Mouse (Mus musculus): ENCODE measurements at regions not wholly inside any gene's neighbourhood (a gene's known extent, or its start where the extent isn't known, plus 50 kb on each side); places are given as distances from the start of the nearest gene placed in this dataset.

DNA sequence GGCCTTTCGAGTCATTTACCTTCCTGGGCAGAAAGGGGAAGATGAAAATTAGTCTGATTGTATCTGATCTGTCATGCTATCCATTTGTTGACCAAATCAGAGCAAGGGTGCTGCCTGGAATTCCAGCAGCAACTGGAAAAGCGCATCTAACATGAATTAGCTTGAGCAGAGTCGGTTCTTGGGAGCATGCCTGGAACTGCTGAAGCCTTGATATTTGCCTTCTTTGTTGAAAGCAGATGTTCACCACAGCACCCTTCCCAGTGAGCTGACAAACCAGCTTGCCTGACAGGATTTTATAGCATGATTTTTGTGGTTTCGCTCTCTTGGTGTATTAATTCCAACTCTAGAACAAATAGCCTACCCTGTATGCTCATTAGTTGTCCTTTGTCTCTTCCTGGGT, 168.0 kb upstream of the Fat1 start:
- TF ChIP-seq CTCF (IDR thresholded peaks at IDR 0.05; ENCODE audit: low read depth) = no peak
- TF ChIP-seq EP300 (IDR thresholded peaks at IDR 0.05; ENCODE audit: low read depth) = no peak

All from heart, postnatal 0 days (tissue).